In genomic region chr15:80711401-80712151, GRCm38 (mm10) we compare ENCODE assay signal across 8 mouse cellular contexts. TPM values are rescaled to one million over a fixed set of nuclear protein-coding genes. Genes with fewer than 3 reads are reported as not detected.
A peak's percentile ranks its signal among the peaks of the same experiment; 100 is the strongest.
DNase-seq lines count a peak whose midpoint lies in the region; ATAC-seq and TF ChIP-seq lines count a peak whose summit lies in the region.

No protein-coding gene starts in this region.

- peak; percentile 42 for DNase-seq in urinary bladder, postnatal 25 days (ENCODE audit: low spot score)
- no peak for DNase-seq in urinary bladder, postnatal 10 days (ENCODE audit: low spot score)
- DNase-seq in embryonic facial prominence, embryonic 10.5 days (ENCODE audit: low spot score) = peak; percentile 73
- peak; percentile 49 for DNase-seq in limb, embryonic 14.5 days (ENCODE audit: low spot score)
- DNase-seq in midbrain, embryonic 14.5 days = peak; percentile 80
- DNase-seq in spleen, postnatal 10 days (ENCODE audit: low spot score in 2 of 2) = peak; percentile 58 to 74

- no peaks in the 10 kb centered on the region for H3K36me3 ChIP-seq in embryonic facial prominence, embryonic 10.5 days (replicated peaks)
- no peaks in the 10 kb centered on the region for H3K36me3 ChIP-seq in intestine, postnatal 0 days (ENCODE audit: control insufficient read depth, insufficient read depth)
- no peaks in the 10 kb centered on the region for H3K36me3 ChIP-seq in limb, embryonic 14.5 days (ENCODE audit: control insufficient read depth, insufficient read depth, low read length)
- no peaks in the 10 kb centered on the region for H3K36me3 ChIP-seq in midbrain, embryonic 14.5 days (ENCODE audit: control insufficient read depth, insufficient read depth, low read length)

- peak overlapping the region; percentile 96 for H3K4me3 ChIP-seq in embryonic facial prominence, embryonic 10.5 days
- H3K4me3 ChIP-seq in intestine, postnatal 0 days (ENCODE audit: low read depth, low read length) = peak overlapping the region; percentile 97
- H3K4me3 ChIP-seq in limb, embryonic 14.5 days (replicated peaks; ENCODE audit: low read length) = peak overlapping the region; percentile 94
- peak overlapping the region; percentile 96 for H3K4me3 ChIP-seq in midbrain, embryonic 14.5 days (replicated peaks; ENCODE audit: low read depth, low read length)

- TF ChIP-seq CTCF in intestine, postnatal 0 days (IDR thresholded peaks at IDR 0.05; ENCODE audit: low read depth) = peak; percentile 35

- H3K4me2 ChIP-seq in intestine, postnatal 0 days (replicated peaks; ENCODE audit: low read depth) = peak overlapping the region; percentile 92
- H3K4me2 ChIP-seq in limb, embryonic 14.5 days (replicated peaks; ENCODE audit: low read depth, low read length, severe bottlenecking) = peak overlapping the region; percentile 56
- peak overlapping the region; percentile 77 for H3K4me2 ChIP-seq in midbrain, embryonic 14.5 days (ENCODE audit: low read length)

- under 1% methylated on average over 106 of the region's 106 CpGs for WGBS in embryonic facial prominence, embryonic 10.5 days
- under 1% methylated on average over 83 of the region's 106 CpGs for WGBS in intestine, postnatal 0 days
- 2% methylated on average over 37 of the region's 106 CpGs for WGBS in limb, embryonic 14.5 days
- WGBS in midbrain, embryonic 14.5 days = under 1% methylated on average over 102 of the region's 106 CpGs

- no peaks in the 10 kb centered on the region for H3K9me3 ChIP-seq in embryonic facial prominence, embryonic 10.5 days
- H3K9me3 ChIP-seq in intestine, postnatal 0 days (ENCODE audit: control insufficient read depth) = no peaks in the 10 kb centered on the region
- H3K9me3 ChIP-seq in limb, embryonic 14.5 days (ENCODE audit: control insufficient read depth, low read length) = no peaks in the 10 kb centered on the region
- H3K9me3 ChIP-seq in midbrain, embryonic 14.5 days (ENCODE audit: control insufficient read depth, low read length) = no peaks in the 10 kb centered on the region

- peaks cover 20% of the 10 kb centered on the region for H3K4me1 ChIP-seq in embryonic facial prominence, embryonic 10.5 days
- H3K4me1 ChIP-seq in intestine, postnatal 0 days (replicated peaks; ENCODE audit: control insufficient read depth, insufficient read depth, low read length) = 0 out of 2 replicates have a peak, but pooled peaks cover 15% of the 10 kb centered on the region
- H3K4me1 ChIP-seq in limb, embryonic 14.5 days (ENCODE audit: control insufficient read depth, insufficient read depth, low read length) = peaks cover 21% of the 10 kb centered on the region
- peaks cover 8% of the 10 kb centered on the region; the same call in 1 of the 2 replicates for H3K4me1 ChIP-seq in midbrain, embryonic 14.5 days (ENCODE audit: control insufficient read depth, insufficient read depth, low read length)

- no peaks in the 10 kb centered on the region for H3K27me3 ChIP-seq in embryonic facial prominence, embryonic 10.5 days (replicated peaks; ENCODE audit: low read depth, poor library complexity, severe bottlenecking)
- H3K27me3 ChIP-seq in intestine, postnatal 0 days (replicated peaks; ENCODE audit: control insufficient read depth, insufficient read depth, low read length) = no peaks in the 10 kb centered on the region
- H3K27me3 ChIP-seq in limb, embryonic 14.5 days (ENCODE audit: control insufficient read depth, insufficient read depth, low read length) = no peaks in the 10 kb centered on the region
- H3K27me3 ChIP-seq in midbrain, embryonic 14.5 days (ENCODE audit: control insufficient read depth, insufficient read depth, low read length) = no peaks in the 10 kb centered on the region

- ATAC-seq in granulocyte monocyte progenitor cell, adult 5-6 weeks (replicated peaks; ENCODE audit: poor library complexity, severe bottlenecking) = peak; percentile 49
- ATAC-seq in intestine, postnatal 0 days = peak; percentile 45
- peak; percentile 18; the same call in 1 of the 2 replicates for ATAC-seq in limb, embryonic 14.5 days (ENCODE audit: low FRiP score, low read depth)
- peak; percentile 46 for ATAC-seq in midbrain, embryonic 14.5 days (ENCODE audit: low FRiP score, low TSS enrichment)

- peak overlapping the region; percentile 89 for H3K27ac ChIP-seq in embryonic facial prominence, embryonic 10.5 days (replicated peaks)
- H3K27ac ChIP-seq in intestine, postnatal 0 days (ENCODE audit: low read depth, low read length) = peak overlapping the region; percentile 88
- H3K27ac ChIP-seq in limb, embryonic 14.5 days (replicated peaks; ENCODE audit: low read depth, low read length) = peak overlapping the region; percentile 92
- peak overlapping the region; percentile 91 for H3K27ac ChIP-seq in midbrain, embryonic 14.5 days (replicated peaks; ENCODE audit: low read depth, low read length)

- no peak for TF ChIP-seq POLR2A in limb, embryonic 14.5 days (IDR thresholded peaks at IDR 0.05; ENCODE audit: borderline replicate concordance, extremely low read depth, insufficient read depth, insufficient read length)

- peak overlapping the region; percentile 99 for H3K9ac ChIP-seq in intestine, postnatal 0 days (ENCODE audit: low read depth, low read length)
- peak overlapping the region; percentile 90 for H3K9ac ChIP-seq in limb, embryonic 14.5 days (ENCODE audit: low read depth, low read length, severe bottlenecking)
- H3K9ac ChIP-seq in midbrain, embryonic 14.5 days (replicated peaks; ENCODE audit: low read length) = peak overlapping the region; percentile 84

RNA-seq across cellular contexts. Expression of gene Tnrc6b, which starts 0.5 kb away (rescaled TPM):
- polyA plus RNA-seq in embryonic facial prominence, embryonic 10.5 days (2016; fragmentation: Nextera tagmentation; extraction: Ambion mirVana) = 44.2 and 46.9 TPM in 2 replicates
- total RNA-seq in granulocyte monocyte progenitor cell, adult 5-6 weeks (2014; fragmentation: Nextera tagmentation) = 48.8 and 59.3 TPM in 2 replicates
- 20.0 and 26.6 TPM in 2 replicates for total RNA-seq in granulocyte monocyte progenitor cell, adult 5-6 weeks (2017)
- polyA plus RNA-seq in intestine, postnatal 0 days (2015; fragmentation: Nextera tagmentation; extraction: Ambion mirVana) = 6.5 and 8.9 TPM in 2 replicates
- 12.5 and 14.0 TPM in 2 replicates for polyA plus RNA-seq in limb, embryonic 14.5 days (2012; rRNA removed)
- 15.8 and 19.4 TPM in 2 replicates for polyA plus RNA-seq in limb, embryonic 14.5 days (2014; fragmentation: Nextera tagmentation; extraction: Ambion mirVana)
- polyA plus RNA-seq in midbrain, embryonic 14.5 days (2014; fragmentation: Nextera tagmentation; extraction: Ambion mirVana) = 23.4 and 27.3 TPM in 2 replicates

RNA-seq across cellular contexts. Expression of gene Fam83f, which starts 39.9 kb away (rescaled TPM):
- 3.6 and 4.8 TPM in 2 replicates for polyA plus RNA-seq in embryonic facial prominence, embryonic 10.5 days (2016; fragmentation: Nextera tagmentation; extraction: Ambion mirVana)
- total RNA-seq in granulocyte monocyte progenitor cell, adult 5-6 weeks (2014; fragmentation: Nextera tagmentation) = 0.30 and 1.0 TPM in 2 replicates
- total RNA-seq in granulocyte monocyte progenitor cell, adult 5-6 weeks (2017) = not detected in 2 replicates
- polyA plus RNA-seq in intestine, postnatal 0 days (2015; fragmentation: Nextera tagmentation; extraction: Ambion mirVana) = 19.0 and 24.4 TPM in 2 replicates
- 1.6 and 1.7 TPM in 2 replicates for polyA plus RNA-seq in limb, embryonic 14.5 days (2012; rRNA removed)
- polyA plus RNA-seq in limb, embryonic 14.5 days (2014; fragmentation: Nextera tagmentation; extraction: Ambion mirVana) = 2.6 and 3.7 TPM in 2 replicates
- polyA plus RNA-seq in midbrain, embryonic 14.5 days (2014; fragmentation: Nextera tagmentation; extraction: Ambion mirVana) = 0.26 and 0.30 TPM in 2 replicates
